Mouse (Mus musculus): ENCODE measurements around the gene Mink1. TPM values are rescaled to one million over a fixed set of nuclear protein-coding genes. Genes with fewer than 3 reads are reported as not detected.
A peak's percentile ranks its signal among the peaks of the same experiment; 100 is the strongest.

The Mink1 gene
- polyA plus RNA-seq, 1 experiment: 151 TPM

DNA sequence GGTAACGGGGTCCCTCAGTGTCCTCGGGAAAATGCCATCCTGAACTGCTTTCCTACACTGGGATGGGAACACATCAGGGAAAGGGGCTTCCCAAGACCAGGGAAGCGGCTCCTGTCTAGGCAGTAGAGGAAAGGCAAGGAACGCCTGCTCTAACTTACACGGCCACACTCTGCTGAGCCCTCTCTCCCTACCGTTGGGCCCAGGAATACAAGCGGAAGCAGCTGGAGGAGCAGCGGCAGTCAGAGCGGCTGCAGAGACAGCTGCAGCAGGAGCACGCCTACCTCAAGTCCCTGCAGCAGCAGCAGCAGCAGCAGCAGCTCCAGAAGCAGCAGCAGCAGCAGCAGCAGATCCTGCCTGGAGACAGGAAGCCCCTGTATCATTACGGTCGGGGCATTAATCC is 44.0 kb downstream of the Mink1 start:
- TF ChIP-seq CTCF (IDR thresholded peaks at IDR 0.05; ENCODE audit: borderline replicate concordance, control insufficient read depth, extremely low read depth, insufficient read depth, low read length, poor library complexity) (no peak), POLR2A (IDR thresholded peaks at IDR 0.05; ENCODE audit: control insufficient read depth, extremely low read depth, insufficient read depth, low read length, poor library complexity) (no peak)
- Histone ChIP-seq H3K36me3 (ENCODE audit: control insufficient read depth, insufficient read depth, low read length) (peaks cover 30% of the 10 kb centered on the region), H3K4me3 (ENCODE audit: control insufficient read depth, insufficient read depth, low read length) (no peak overlapping the region), H3K27me3 (ENCODE audit: control insufficient read depth, insufficient read depth, low read length) (no peaks in the 10 kb centered on the region), H3K4me1 (replicated peaks; ENCODE audit: control insufficient read depth, insufficient read depth, low read length) (no peaks in the 10 kb centered on the region), H3K27ac (ENCODE audit: control insufficient read depth, insufficient read depth, low read length) (no peak overlapping the region)
- 98% methylated on average over 12 of the region's 12 CpGs for WGBS
- no peak for DNase-seq

DNA sequence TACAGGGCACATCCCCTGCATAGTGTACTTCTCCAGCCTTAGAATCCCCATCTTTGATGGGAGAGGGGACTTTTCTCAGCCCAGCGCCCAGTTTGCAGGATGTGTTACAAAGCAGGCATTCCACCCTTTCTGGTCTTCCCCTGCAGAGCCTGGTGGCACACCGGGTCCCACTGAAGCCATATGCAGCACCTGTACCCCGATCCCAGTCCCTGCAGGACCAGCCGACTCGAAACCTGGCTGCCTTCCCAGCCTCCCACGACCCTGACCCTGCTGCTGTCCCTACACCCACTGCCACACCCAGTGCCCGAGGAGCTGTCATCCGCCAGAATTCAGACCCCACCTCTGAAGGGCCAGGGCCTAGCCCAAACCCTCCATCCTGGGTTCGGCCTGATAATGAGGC is 44.9 kb downstream of the Mink1 start:
- Histone ChIP-seq H3K36me3 (ENCODE audit: control insufficient read depth, insufficient read depth, low read length) (peaks cover 34% of the 10 kb centered on the region), H3K4me1 (replicated peaks; ENCODE audit: control insufficient read depth, insufficient read depth, low read length) (no peaks in the 10 kb centered on the region), H3K4me3 (ENCODE audit: control insufficient read depth, insufficient read depth, low read length) (no peak overlapping the region), H3K27ac (ENCODE audit: control insufficient read depth, insufficient read depth, low read length) (no peak overlapping the region), H3K27me3 (ENCODE audit: control insufficient read depth, insufficient read depth, low read length) (no peaks in the 10 kb centered on the region)
- TF ChIP-seq POLR2A (IDR thresholded peaks at IDR 0.05; ENCODE audit: control insufficient read depth, extremely low read depth, insufficient read depth, low read length, poor library complexity): no peak
- no peak for DNase-seq
- WGBS: 96% methylated on average over 9 of the region's 9 CpGs

DNA sequence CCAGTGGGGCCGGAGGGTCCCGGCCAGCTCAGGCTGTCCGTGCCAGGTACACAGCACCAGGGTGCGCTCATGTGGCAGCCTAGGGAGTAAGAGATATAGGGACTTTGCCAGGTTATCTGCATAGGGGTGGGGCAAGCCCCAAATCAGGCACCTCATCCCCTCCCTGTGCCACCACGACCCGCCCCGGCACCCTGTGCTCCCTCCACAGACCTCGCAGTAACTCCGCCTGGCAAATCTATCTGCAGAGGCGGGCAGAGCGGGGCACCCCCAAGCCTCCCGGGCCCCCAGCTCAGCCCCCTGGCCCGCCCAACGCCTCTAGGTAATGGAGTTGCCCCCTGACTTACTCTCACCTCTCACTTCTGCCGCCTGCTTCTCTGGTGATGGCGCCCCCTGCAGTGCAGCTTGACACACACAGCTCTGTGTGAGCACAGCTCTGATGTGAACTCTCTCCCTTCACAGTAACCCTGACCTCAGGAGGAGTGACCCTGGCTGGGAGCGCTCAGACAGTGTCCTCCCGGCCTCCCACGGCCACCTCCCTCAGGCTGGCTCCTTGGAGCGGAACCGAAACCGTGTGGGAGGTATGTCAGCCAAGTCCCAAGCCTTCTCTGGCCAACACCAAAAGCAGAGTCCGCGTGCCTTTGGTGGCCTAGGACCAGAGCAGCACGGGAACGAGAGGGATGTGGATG is 45.8 kb downstream of the Mink1 start:
- DNase-seq: peak; percentile 38
- 97% methylated on average over 26 of the region's 26 CpGs for WGBS
- H3K27me3 ChIP-seq (ENCODE audit: control insufficient read depth, insufficient read depth, low read length): no peaks in the 10 kb centered on the region
- peaks cover 40% of the 10 kb centered on the region for H3K36me3 ChIP-seq (ENCODE audit: control insufficient read depth, insufficient read depth, low read length)
- H3K27ac ChIP-seq (ENCODE audit: control insufficient read depth, insufficient read depth, low read length): no peak overlapping the region
- no peaks in the 10 kb centered on the region for H3K4me1 ChIP-seq (replicated peaks; ENCODE audit: control insufficient read depth, insufficient read depth, low read length)
- peak; percentile 49; the same call in 1 of the 2 replicates for TF ChIP-seq CTCF (IDR thresholded peaks at IDR 0.05; ENCODE audit: borderline replicate concordance, control insufficient read depth, extremely low read depth, insufficient read depth, low read length, poor library complexity)
- TF ChIP-seq POLR2A (IDR thresholded peaks at IDR 0.05; ENCODE audit: control insufficient read depth, extremely low read depth, insufficient read depth, low read length, poor library complexity): no peak
- H3K4me3 ChIP-seq (ENCODE audit: control insufficient read depth, insufficient read depth, low read length): no peak overlapping the region

DNA sequence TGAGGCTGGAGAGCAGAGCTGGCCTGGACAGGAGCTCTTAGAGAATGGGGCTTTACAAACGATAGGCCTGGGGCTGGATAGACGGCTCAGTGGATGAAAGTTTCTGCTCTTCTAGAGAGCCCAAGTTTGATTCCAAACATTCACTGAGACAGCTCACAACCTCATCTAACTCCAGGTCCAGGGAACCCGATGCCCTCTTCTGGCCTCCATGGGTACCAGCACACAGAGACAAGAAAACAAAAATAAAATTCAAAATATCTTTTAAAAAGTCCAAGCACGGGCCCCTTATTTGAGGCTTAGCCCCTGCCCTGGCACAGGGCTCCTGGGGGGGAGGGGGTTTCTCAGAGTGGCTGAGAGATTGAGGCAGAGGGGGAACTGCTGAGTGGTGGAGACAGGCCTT is 48.1 kb downstream of the Mink1 start:
- peaks cover 36% of the 10 kb centered on the region for H3K36me3 ChIP-seq (ENCODE audit: control insufficient read depth, insufficient read depth, low read length)

DNA sequence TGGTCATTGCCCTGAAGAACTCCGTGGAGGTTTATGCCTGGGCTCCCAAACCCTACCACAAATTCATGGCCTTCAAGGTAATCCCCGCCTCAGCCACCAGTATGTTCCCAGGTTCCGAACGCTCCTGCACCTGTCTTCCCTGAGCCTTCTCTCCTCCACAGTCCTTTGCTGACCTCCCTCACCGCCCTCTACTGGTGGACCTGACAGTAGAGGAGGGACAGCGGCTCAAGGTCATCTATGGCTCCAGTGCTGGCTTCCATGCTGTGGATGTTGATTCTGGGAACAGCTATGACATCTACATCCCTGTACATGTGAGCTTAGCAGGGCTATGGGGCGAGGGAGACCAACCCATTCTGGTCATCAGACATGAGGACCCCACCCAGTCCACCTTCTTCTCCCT is 49.8 kb downstream of the Mink1 start:
- DNase-seq: no peak
- WGBS: 92% methylated on average over 7 of the region's 7 CpGs

More for the DNA sequence above, 48.1 kb downstream of the Mink1 start:
- no peak overlapping the region for H3K4me3 ChIP-seq (ENCODE audit: control insufficient read depth, insufficient read depth, low read length)
- no peaks in the 10 kb centered on the region for H3K27me3 ChIP-seq (ENCODE audit: control insufficient read depth, insufficient read depth, low read length)
- no peak overlapping the region for H3K27ac ChIP-seq (ENCODE audit: control insufficient read depth, insufficient read depth, low read length)
- 96% methylated on average over 4 of the region's 4 CpGs for WGBS
- H3K4me1 ChIP-seq (replicated peaks; ENCODE audit: control insufficient read depth, insufficient read depth, low read length): peaks cover 11% of the 10 kb centered on the region
- TF ChIP-seq POLR2A (IDR thresholded peaks at IDR 0.05; ENCODE audit: control insufficient read depth, extremely low read depth, insufficient read depth, low read length, poor library complexity) (no peak), CTCF (IDR thresholded peaks at IDR 0.05; ENCODE audit: borderline replicate concordance, control insufficient read depth, extremely low read depth, insufficient read depth, low read length, poor library complexity) (no peak)
- DNase-seq: no peak

DNA sequence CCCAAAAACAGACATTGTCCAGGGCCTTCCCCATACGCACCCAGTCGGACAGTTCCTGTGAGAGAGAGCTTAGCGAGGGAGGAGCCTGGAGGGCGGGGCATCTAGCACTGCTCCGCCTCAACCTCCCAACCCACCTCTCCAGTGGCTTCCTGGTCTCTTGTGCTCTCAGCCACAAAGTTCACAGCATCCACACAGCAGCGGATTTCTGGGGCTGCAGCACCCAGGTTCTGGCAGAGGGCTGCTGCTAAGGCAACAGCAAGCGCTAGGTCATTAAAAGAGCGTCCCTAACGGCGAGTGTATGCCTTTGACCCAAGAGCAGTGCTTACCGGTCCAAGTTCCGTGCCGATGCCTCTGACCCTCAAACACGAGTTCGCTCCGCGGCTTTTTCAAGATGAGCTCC is 52.4 kb downstream of the Mink1 start:
- Histone ChIP-seq H3K27me3 (ENCODE audit: control insufficient read depth, insufficient read depth, low read length) (no peaks in the 10 kb centered on the region), H3K4me1 (replicated peaks; ENCODE audit: control insufficient read depth, insufficient read depth, low read length) (peaks cover 16% of the 10 kb centered on the region), H3K36me3 (ENCODE audit: control insufficient read depth, insufficient read depth, low read length) (peaks cover 14% of the 10 kb centered on the region), H3K4me3 (ENCODE audit: control insufficient read depth, insufficient read depth, low read length) (peak overlapping the region; percentile 64), H3K27ac (ENCODE audit: control insufficient read depth, insufficient read depth, low read length) (no peak overlapping the region)
- WGBS: 1% methylated on average over 17 of the region's 17 CpGs
- DNase-seq: peak; percentile 79
- TF ChIP-seq CTCF (IDR thresholded peaks at IDR 0.05; ENCODE audit: borderline replicate concordance, control insufficient read depth, extremely low read depth, insufficient read depth, low read length, poor library complexity) (no peak; the same call in 1 of the 2 replicates), POLR2A (IDR thresholded peaks at IDR 0.05; ENCODE audit: control insufficient read depth, extremely low read depth, insufficient read depth, low read length, poor library complexity) (peak; percentile 58)

More for the DNA sequence above, 49.8 kb downstream of the Mink1 start:
- Histone ChIP-seq H3K27me3 (ENCODE audit: control insufficient read depth, insufficient read depth, low read length) (no peaks in the 10 kb centered on the region), H3K27ac (ENCODE audit: control insufficient read depth, insufficient read depth, low read length) (no peak overlapping the region), H3K36me3 (ENCODE audit: control insufficient read depth, insufficient read depth, low read length) (peaks cover 24% of the 10 kb centered on the region), H3K4me1 (replicated peaks; ENCODE audit: control insufficient read depth, insufficient read depth, low read length) (peaks cover 16% of the 10 kb centered on the region), H3K4me3 (ENCODE audit: control insufficient read depth, insufficient read depth, low read length) (no peak overlapping the region)
- TF ChIP-seq CTCF (IDR thresholded peaks at IDR 0.05; ENCODE audit: borderline replicate concordance, control insufficient read depth, extremely low read depth, insufficient read depth, low read length, poor library complexity) (no peak), POLR2A (IDR thresholded peaks at IDR 0.05; ENCODE audit: control insufficient read depth, extremely low read depth, insufficient read depth, low read length, poor library complexity) (no peak)

Measured in thymus, adult 2 months (tissue).